ENCODE assay signal across 9 mouse cellular contexts in the genomic region with DNA sequence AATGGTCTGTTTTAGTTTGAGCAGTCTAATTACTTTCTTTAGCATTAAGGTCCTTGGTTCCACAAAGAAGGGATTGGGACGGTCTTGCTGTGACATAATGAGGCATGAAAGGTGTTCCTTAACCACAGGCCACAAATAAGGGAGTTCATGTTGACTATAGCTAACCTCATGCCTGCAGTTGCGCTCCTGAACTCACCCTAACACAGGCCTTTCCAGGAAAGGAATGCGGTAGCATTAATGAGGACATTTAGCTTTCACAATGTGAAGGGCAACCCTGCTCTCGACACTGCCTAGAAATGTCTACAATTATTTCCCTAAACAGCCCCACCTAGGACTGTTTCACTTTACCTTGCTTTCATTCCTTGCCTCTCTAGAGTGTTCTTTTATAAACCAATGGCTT. TPM values are rescaled to one million over a fixed set of nuclear protein-coding genes. Genes with fewer than 3 reads are reported as not detected.
"Had no signal": no experiment of that assay in that cellular context is flagged by ENCODE, and none has a peak within 500 bp of the region (broad histone marks: within the 10 kb centered on the region; RNA-seq: fewer than 3 reads in every experiment).

No protein-coding gene starts in this region.

- DNase-seq: layer of hippocampus, adult 9-11 months; layer of hippocampus, postnatal 36 days; thymus, postnatal 4 days had no signal

- H3K9me3 ChIP-seq: limb, embryonic 15.5 days; liver, embryonic 12.5 days; midbrain, embryonic 13.5 days had no signal

- H3K36me3 ChIP-seq: limb, embryonic 15.5 days; liver, embryonic 12.5 days; midbrain, embryonic 13.5 days had no signal

- H3K4me1 ChIP-seq: limb, embryonic 15.5 days; liver, embryonic 12.5 days; midbrain, embryonic 13.5 days had no signal

- H3K27ac ChIP-seq: limb, embryonic 15.5 days; liver, embryonic 12.5 days; midbrain, embryonic 13.5 days; stomach, postnatal 0 days had no signal

- ATAC-seq: intestine, embryonic 16.5 days; liver, embryonic 12.5 days; midbrain, embryonic 13.5 days had no signal

- H3K27me3 ChIP-seq: limb, embryonic 15.5 days; liver, embryonic 12.5 days; midbrain, embryonic 13.5 days had no signal

- H3K9ac ChIP-seq: limb, embryonic 15.5 days; liver, embryonic 12.5 days; midbrain, embryonic 13.5 days had no signal

- H3K4me2 ChIP-seq: limb, embryonic 15.5 days; liver, embryonic 12.5 days; midbrain, embryonic 13.5 days had no signal

- H3K4me3 ChIP-seq: limb, embryonic 15.5 days; liver, embryonic 12.5 days; midbrain, embryonic 13.5 days had no signal

RNA-seq across cellular contexts. Expression of a gene that starts 40.4 kb away (rescaled TPM):
- total RNA-seq: megakaryocyte-erythroid progenitor cell, adult 5-6 weeks had no signal
